Mouse (Mus musculus): ENCODE results near the gene Hras. TPM values are rescaled to one million over a fixed set of nuclear protein-coding genes. Genes with fewer than 3 reads are reported as not detected.

Hras gene
- polyA plus RNA-seq, 1 experiment = 91.7 TPM

- 87% methylated on average over 14 of the region's 14 CpGs for WGBS
- DNase-seq (ENCODE audit: low read depth, low spot score) = no peak
Measured at GRCm38 (mm10) chr7:141191036-141191435, 2.8 kb downstream of the Hras start.

- WGBS = 84% methylated on average over 3 of the region's 3 CpGs
Measured at GRCm38 (mm10) chr7:141190220-141190619, 3.6 kb downstream of the Hras start.

GRCm38 (mm10) chr7:141188733-141189132 is 5.1 kb downstream of the Hras start:
- no peak for DNase-seq (ENCODE audit: low read depth, low spot score)
- 83% methylated on average over 3 of the region's 3 CpGs for WGBS

More at GRCm38 (mm10) chr7:141190220-141190619, 3.6 kb downstream of the Hras start:
- DNase-seq (ENCODE audit: low read depth, low spot score) = no peak

GRCm38 (mm10) chr7:141188194-141188593 is 5.6 kb downstream of the Hras start:
- 74% methylated on average over 3 of the region's 3 CpGs for WGBS
- no peak for DNase-seq (ENCODE audit: low read depth, low spot score)

DNA sequence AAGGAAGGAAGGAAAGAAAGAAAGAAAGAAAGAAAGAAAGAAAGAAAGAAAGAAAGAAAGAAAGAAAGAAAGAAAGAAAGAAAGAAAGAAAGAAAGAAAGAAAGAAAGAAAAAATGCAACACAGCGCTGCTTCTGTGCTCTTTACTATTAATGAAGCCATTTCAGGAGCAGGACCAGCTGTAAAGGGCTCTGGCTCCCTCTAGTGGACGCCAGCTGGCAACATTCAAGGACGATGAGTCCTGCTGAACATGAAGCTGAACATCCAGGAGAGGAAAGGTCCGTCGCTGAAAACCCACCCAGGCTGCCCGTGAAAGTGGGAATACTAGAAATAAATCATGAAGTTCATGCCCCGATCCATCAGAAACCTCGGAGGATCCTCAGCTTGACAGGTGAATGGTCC is 17.6 kb downstream of the Hras start:
- peak; percentile 81 for DNase-seq (ENCODE audit: low read depth, low spot score)

GRCm38 (mm10) chr7:141175068-141175467 is 18.7 kb downstream of the Hras start:
- no peak for DNase-seq (ENCODE audit: low read depth, low spot score)
- WGBS = 84% methylated on average over 4 of the region's 4 CpGs

More for the DNA sequence above, 17.6 kb downstream of the Hras start:
- 2% methylated on average over 8 of the region's 8 CpGs for WGBS

DNA sequence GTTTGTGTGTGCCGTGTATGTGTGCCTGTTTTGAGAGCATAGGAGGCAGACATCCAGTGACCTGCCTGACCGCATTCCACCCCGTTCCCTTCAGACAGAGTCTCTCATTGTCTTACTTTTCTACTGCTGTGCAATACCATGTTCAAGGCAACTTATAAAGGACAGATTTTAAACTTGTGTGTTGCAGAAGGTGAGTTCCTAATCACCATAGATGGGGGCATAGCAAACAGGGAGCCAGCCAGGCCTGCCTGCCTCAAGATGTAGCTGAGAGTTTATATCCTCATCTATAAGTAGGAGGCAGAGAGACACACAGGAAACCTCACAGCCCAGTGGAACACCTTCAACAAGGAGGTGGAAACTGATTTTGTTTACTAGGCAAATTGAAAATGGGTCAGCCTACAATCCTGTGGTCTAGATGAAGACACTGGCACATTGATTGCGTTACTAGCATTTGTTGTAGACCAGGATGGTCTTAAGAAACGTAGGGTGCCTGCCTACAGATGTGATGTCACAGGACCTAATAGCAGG is 20.4 kb downstream of the Hras start:
- DNase-seq (ENCODE audit: low read depth, low spot score) = no peak
- WGBS = 61% methylated on average over 5 of the region's 5 CpGs

GRCm38 (mm10) chr7:141172116-141173006 is 21.4 kb downstream of the Hras start, which contains the start of gene Rnh1:
TSS of gene Rnh1 (minus strand) at chr7:141172857.
- under 1% methylated on average over 55 of the region's 55 CpGs for WGBS
- DNase-seq (ENCODE audit: low read depth, low spot score) = peak; percentile 72

DNA sequence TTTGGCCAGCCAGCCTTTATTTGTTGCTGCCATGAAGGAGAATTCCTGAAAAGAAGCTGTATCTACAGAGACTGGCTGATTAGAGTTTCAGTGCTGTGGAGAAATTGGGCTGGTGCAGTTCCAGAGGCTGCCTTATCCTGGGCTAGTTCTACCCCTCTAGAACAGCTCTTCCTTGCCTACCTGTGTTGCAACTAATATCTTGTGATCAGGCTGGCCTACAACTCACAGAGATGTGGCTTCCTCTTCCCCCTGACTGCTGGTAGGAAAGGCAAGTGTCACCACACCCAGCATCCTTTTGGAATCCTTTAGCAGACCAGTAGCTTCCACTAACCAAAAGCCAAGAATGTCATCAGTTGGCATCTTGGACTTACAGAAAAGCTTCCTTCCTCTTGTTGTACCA is 23.9 kb downstream of the Hras start:
- no peak for DNase-seq (ENCODE audit: low read depth, low spot score)

DNA sequence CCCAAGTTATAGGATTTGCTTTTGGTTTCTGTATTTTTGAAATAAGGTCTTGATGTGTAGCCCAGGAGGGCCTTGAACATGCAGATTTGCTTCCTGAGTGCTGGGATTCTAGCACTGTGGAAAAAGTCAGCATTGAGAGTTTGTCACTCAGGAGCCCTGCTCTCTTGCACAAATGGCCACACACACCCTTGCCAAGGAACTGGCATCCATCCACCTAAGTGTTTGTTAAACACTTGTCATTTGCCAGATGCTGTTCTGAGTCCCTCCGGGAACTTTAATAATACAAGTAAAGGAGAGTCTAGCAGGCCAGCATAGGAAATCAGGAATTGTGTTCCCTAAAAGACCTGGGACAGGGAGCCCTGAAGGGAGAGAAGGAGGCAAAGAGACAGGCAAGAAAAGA is 24.5 kb downstream of the Hras start:
- 3% methylated on average over 1 of the region's 1 CpGs for WGBS
- no peak for DNase-seq (ENCODE audit: low read depth, low spot score)

- DNase-seq (ENCODE audit: low read depth, low spot score) = peak; percentile 93
- WGBS = 1% methylated on average over 22 of the region's 22 CpGs
Measured at GRCm38 (mm10) chr7:141168518-141168953, 25.3 kb downstream of the Hras start.

GRCm38 (mm10) chr7:141167901-141168517 is 25.8 kb downstream of the Hras start:
- 0% methylated on average over 7 of the region's 7 CpGs for WGBS
- no peak for DNase-seq (ENCODE audit: low read depth, low spot score)

DNA sequence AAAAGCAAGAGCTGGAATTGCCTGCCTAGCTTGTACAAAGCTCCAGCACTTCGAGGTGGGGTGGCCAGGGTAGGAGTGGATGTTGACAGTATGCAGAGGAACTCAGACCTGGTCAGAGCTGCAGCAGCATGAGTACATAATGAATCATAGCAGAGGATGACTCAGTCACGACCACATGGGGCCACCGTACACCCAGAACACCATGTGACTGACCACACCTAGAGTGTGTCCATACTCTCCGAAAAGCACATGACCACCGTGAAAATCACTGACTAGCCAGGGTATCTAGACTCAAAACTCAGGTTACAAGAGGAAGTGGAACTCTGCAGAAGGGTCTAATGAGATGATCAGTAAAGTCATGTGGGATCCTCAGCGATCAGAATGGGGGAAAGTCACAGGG is 29.0 kb downstream of the Hras start:
- WGBS = 29% methylated on average over 6 of the region's 6 CpGs
- DNase-seq (ENCODE audit: low read depth, low spot score) = no peak

DNA sequence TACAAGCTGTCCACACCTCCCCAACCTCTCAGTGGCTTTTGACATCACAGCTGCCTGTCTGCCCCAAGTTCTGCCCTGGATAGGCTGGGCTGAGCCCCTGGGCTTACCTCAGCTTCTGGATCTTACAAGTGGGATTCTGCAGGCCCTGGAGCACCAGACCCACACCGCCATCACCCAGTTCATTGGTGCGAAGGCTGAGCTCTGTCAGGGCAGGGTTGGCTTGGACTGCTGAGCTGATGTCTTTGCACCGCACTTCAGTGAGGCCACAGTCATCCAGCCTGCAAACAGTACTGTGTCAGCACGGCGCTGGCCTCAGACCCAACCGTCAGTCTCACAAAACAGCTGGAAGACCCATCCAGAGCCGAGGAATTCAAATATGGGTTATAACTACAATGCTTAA is 29.4 kb downstream of the Hras start:
- 85% methylated on average over 7 of the region's 7 CpGs for WGBS
- DNase-seq (ENCODE audit: low read depth, low spot score) = no peak

DNA sequence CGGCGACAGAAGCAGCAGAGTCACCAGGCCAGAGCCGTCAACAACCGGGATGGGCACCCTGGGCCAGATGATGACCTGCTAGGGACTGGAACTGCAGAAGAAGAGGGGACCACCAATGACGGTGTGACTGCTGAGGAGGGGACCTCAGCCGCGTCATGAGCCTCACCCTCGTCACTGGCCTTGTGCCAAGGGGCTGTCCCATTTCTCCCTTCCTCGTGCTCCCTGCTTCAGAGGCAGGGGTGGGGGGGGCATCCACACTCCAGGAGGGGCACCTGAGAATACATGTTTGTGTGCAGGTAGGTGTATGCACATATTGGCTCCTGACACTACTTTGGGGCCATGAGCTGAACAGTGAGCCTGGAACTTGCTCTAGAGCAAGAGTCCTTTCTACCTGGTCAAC is 38.4 kb downstream of the Hras start:
- no peak for DNase-seq (ENCODE audit: low read depth, low spot score)
- 59% methylated on average over 9 of the region's 9 CpGs for WGBS

- no peak for DNase-seq (ENCODE audit: low read depth, low spot score)
- WGBS = 40% methylated on average over 4 of the region's 4 CpGs
Measured at GRCm38 (mm10) chr7:141148639-141149038, 45.2 kb downstream of the Hras start.

GRCm38 (mm10) chr7:141147044-141147443 is 46.8 kb downstream of the Hras start:
- DNase-seq (ENCODE audit: low read depth, low spot score) = no peak
- 84% methylated on average over 6 of the region's 6 CpGs for WGBS

DNA sequence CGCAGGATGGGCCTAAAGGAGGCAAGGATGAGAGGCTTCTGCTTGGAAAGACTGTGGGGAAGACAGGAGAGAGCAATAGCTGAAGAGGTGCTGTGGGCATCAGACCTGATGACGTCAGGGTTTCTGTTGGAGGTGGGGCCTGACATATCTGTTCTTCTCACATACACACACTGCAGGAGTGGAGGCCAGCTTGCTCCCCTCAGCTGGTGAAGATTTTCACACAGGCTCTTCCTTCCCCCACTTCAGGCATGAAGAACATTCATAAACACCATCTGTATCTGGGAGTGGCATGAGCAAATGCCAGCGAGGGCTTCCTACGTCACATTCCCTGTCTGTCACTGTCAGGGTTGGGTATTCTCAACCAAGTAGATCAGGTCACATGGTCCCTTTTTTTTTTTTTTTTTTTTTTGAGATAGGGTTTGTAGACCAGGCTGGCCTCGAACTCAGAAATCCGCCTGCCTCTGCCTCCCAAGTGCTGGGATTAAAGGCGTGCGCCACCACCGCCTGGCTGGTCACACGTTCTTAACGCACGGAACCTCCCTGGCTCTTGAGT is 47.7 kb downstream of the Hras start:
- 92% methylated on average over 12 of the region's 12 CpGs for WGBS
- DNase-seq (ENCODE audit: low read depth, low spot score) = no peak

- 65% methylated on average over 1 of the region's 1 CpGs for WGBS
- no peak for DNase-seq (ENCODE audit: low read depth, low spot score)
Measured at GRCm38 (mm10) chr7:141145403-141145802, 48.4 kb downstream of the Hras start.

GRCm38 (mm10) chr7:141144650-141145049 is 49.2 kb downstream of the Hras start:
- DNase-seq (ENCODE audit: low read depth, low spot score) = no peak
- WGBS = 83% methylated on average over 3 of the region's 3 CpGs
